Mouse (Mus musculus): Measurements from ENCODE around the gene Npas4.

DNA sequence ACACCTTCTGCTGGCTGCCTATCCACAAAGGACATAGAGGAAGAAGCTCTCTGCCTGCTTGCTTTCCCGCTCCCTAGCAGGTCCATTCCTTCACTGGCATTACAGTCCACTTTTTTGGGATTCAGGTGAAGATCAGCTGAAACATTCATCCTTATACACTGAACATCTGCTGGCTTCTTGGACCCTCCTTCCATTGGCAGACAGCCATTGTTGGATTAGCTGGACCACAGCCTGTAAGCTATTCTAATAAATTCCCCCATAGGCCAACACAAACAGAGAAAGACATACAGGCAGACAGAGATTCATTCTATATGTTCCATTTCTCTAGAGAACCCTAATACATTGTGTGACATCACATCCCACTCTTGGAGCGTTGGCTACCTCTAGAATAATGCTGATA lies 53.2 kb downstream of the Npas4 start:
- TF ChIP-seq POLR2A (IDR thresholded peaks at IDR 0.05; ENCODE audit: extremely low read depth, insufficient read depth, low read length), result no peak
- no peak for TF ChIP-seq CTCF (IDR thresholded peaks at IDR 0.05; ENCODE audit: low read depth, low read length)

Measured in liver, adult 2 months (tissue).